Mouse (Mus musculus) inflammation-experienced regulatory T-cells (primary cell): Measurements from ENCODE around the gene Snrpf. TPM values are rescaled to one million over a fixed set of nuclear protein-coding genes. Genes with fewer than 3 reads are reported as not detected.

ENCODE experiments used
- polyA plus RNA-seq, 2 experiments: library from polyadenylated mRNA; unstranded; fragments of 100-300 nt; shearing (Covaris generic); gene quantifications; one replicate each; pipeline ENCODE4 v1.2.1; 2017

Snrpf gene
- polyA plus RNA-seq: 10 to 100 TPM; 43.3 to 45.1 TPM

DNA sequence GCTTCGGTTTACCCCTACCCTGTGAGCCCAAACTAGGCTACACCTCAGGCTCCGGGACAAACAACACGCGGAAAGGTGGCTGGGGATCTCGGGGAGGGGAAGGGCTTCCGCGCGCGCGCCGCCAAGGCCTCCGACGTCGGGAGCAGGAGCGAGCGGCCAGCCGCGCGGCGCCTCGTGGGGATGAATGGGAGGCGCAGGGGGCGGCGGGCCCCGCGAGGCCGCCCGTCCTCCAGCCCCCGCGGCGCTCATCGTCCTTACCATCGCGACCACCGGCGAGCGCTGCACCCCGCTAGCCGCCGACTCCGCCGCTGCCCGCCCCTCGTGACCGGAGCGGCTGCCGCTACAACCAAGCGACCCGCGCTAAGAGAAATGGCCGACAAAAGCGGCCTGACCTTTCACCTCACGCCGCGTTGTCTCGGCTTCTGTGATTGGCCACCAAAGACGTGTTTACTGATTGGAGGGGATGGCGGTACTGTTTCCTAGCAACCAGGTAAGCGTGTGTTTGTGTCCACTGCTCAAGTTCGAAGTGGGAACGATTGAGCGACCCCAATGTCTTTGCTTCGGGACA is at the start of gene Snrpf:
Snrpf (minus strand) TSS at position 426 of the 568 bp plus-strand sequence.

DNA sequence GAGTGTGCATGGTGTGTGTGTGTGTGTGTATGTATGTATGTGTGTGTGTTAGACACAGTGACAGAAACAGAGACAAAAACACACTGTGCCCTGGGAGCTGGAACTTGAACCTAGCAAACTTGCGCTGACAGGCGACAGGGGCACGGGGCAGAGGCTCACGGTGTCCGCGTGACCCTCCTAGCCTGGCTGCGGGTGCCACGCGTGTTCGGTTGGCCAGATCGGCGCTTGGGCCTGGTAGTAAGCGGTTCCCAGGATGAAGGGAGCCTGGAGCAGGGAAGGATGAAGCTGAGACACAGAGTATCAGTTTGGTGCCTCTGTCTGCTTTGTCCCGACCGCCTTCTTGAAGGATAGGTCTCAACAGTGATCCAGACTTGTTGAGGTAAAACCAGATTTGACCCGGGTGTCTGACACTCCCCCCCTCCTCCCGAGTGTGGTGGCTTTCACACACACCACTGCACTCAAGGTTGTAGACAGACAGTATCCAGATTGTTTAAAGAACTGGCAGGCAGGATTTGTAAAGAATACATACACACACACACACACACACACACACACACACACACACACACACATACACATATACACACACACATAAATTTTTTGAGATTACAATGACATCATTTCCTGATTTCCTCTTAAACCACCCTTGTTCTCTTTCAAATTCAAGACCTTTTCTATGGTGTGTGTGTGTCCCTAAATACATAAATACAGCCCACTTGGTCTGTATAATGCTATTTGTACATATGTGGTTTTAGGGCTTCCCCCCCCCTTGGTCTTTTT is 48.9 kb downstream of the Snrpf start, which contains the start of gene Ccdc38:
Ccdc38 (plus strand) TSS at position 202 of the 780 bp plus-strand sequence.

DNA sequence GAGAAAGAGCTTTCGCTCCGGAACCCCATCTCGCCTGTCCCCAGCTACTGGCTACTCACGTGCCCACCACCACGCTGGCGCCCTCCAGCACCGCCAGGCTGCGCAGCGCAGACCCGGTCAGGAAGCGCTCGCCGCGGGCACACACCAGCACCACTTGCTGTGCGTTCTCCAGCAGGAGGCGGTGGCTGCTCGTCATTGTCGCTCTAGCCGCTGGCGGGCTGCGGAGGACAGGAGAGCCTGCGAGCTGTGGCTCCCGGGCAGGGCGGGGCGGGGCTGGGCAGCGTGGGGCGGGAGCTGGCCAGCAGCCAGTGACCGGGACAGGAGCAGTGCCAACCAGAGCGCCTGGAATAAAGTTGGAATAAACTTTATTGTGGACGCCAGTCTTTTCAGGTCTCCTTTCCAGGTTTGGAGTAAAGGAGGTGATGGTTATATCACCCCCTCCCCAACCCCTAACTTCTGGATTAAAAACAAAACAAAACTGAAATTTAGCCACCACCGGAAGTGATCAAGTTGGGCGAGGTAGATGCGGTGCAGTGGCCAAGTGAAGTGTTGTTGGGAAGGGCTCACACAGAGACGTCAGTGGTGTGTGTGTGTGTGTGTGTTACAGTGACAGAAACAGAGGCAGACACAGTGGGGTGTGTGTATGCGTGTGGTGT is 49.6 kb downstream of the Snrpf start, which contains the start of gene Amdhd1:
Amdhd1 (minus strand) TSS at position 259 of the 656 bp plus-strand sequence.

Other genes starting within 250 kb of the Snrpf start
- 100 to 1,000 TPM; 251 to 272 TPM for gene Lta4h, start 136.3 kb downstream of the Snrpf start, polyA plus RNA-seq
- gene Hal, start 100.9 kb downstream of the Snrpf start, polyA plus RNA-seq: not detected
- 1 to 10 TPM in 1 of 2 experiments, under 1 TPM in 1; 0.31 to 1.0 TPM for gene Amdhd1, start 49.7 kb downstream of the Snrpf start, polyA plus RNA-seq
- gene Ccdc38, start 49.1 kb downstream of the Snrpf start, polyA plus RNA-seq: under 1 TPM; 0.24 to 0.90 TPM
- gene Ntn4, start 51.0 kb upstream of the Snrpf start, polyA plus RNA-seq: 1 to 10 TPM in 1 of 2 experiments, under 1 TPM in 1; 0.83 to 1.7 TPM
- gene Usp44, start 241.8 kb upstream of the Snrpf start, polyA plus RNA-seq: under 1 TPM in 1 of 2 experiments, not detected in 1; 0.73 TPM